Mouse (Mus musculus): ENCODE measurements at regions not wholly inside any gene's neighbourhood (a gene's known extent, or its start where the extent isn't known, plus 50 kb on each side); places are given as distances from the start of the nearest gene placed in this dataset.
"Not testable (repeated sequence)": the region's sequence is repeated elsewhere in the genome, so short reads cannot be mapped to it uniquely, and the experiment has no call there.

GRCm38 (mm10) chr14:60525284-60525962 lies 108.4 kb upstream of the Spata13 start:
- peak; percentile 28 to 59 for DNase-seq (ENCODE audit: low spot score in 2 of 2)

GRCm38 (mm10) chr14:60525979-60526378 lies 107.8 kb upstream of the Spata13 start:
- no peak for DNase-seq (ENCODE audit: low spot score in 2 of 2)

- DNase-seq (ENCODE audit: low spot score in 2 of 2): no peak
Observed at GRCm38 (mm10) chr14:60526832-60527231, 107.0 kb upstream of the Spata13 start.

GRCm38 (mm10) chr14:60527951-60528350 lies 105.8 kb upstream of the Spata13 start:
- DNase-seq (ENCODE audit: low spot score in 2 of 2): peak; percentile 38 to 40

- no peak for DNase-seq (ENCODE audit: low spot score in 2 of 2)
Observed at GRCm38 (mm10) chr14:60528520-60528919, 105.3 kb upstream of the Spata13 start.

- peak in 1 of 2 experiments; percentile 57 for DNase-seq (ENCODE audit: low spot score in 2 of 2)
Observed at GRCm38 (mm10) chr14:60529022-60529421, 104.8 kb upstream of the Spata13 start.

- peak in 1 of 2 experiments; percentile 17 for DNase-seq (ENCODE audit: low spot score in 2 of 2)
Observed at GRCm38 (mm10) chr14:60529646-60530347, 104.0 kb upstream of the Spata13 start.

GRCm38 (mm10) chr14:60530348-60530711 lies 103.5 kb upstream of the Spata13 start:
- DNase-seq (ENCODE audit: low spot score in 2 of 2): no peak

GRCm38 (mm10) chr14:60530973-60531372 lies 102.8 kb upstream of the Spata13 start:
- peak in 1 of 2 experiments; percentile 35 for DNase-seq (ENCODE audit: low spot score in 2 of 2)

- no peak for DNase-seq (ENCODE audit: low spot score in 2 of 2)
Observed at GRCm38 (mm10) chr14:60531766-60532165, 102.0 kb upstream of the Spata13 start.

- DNase-seq (ENCODE audit: low spot score in 2 of 2): no peak
Observed at GRCm38 (mm10) chr14:60533452-60534224, 100.2 kb upstream of the Spata13 start.

- no peak for DNase-seq (ENCODE audit: low spot score in 2 of 2)
Observed at GRCm38 (mm10) chr14:60539040-60539439, 94.8 kb upstream of the Spata13 start.

- DNase-seq (ENCODE audit: low spot score in 2 of 2): no peak
Observed at GRCm38 (mm10) chr14:60540111-60540510, 93.7 kb upstream of the Spata13 start.

- no peak for DNase-seq (ENCODE audit: low spot score in 2 of 2)
Observed at GRCm38 (mm10) chr14:60541596-60541995, 92.2 kb upstream of the Spata13 start.

- no peak for DNase-seq (ENCODE audit: low spot score in 2 of 2)
Observed at GRCm38 (mm10) chr14:60544767-60545166, 89.0 kb upstream of the Spata13 start.

GRCm38 (mm10) chr14:60554222-60554740 lies 79.5 kb upstream of the Spata13 start:
- DNase-seq (ENCODE audit: low spot score in 2 of 2): no peak

GRCm38 (mm10) chr14:60556541-60556940 lies 77.3 kb upstream of the Spata13 start:
- DNase-seq (ENCODE audit: low spot score in 2 of 2): no peak

- DNase-seq (ENCODE audit: low spot score in 2 of 2): no peak
Observed at GRCm38 (mm10) chr14:60557020-60557419, 76.8 kb upstream of the Spata13 start.

GRCm38 (mm10) chr14:60559376-60559775 lies 74.4 kb upstream of the Spata13 start:
- no peak for DNase-seq (ENCODE audit: low spot score in 2 of 2)

GRCm38 (mm10) chr14:60559826-60560529 lies 73.8 kb upstream of the Spata13 start:
- no peak for DNase-seq (ENCODE audit: low spot score in 2 of 2)

- no peak for DNase-seq (ENCODE audit: low spot score in 2 of 2)
Observed at GRCm38 (mm10) chr14:60576281-60576680, 57.5 kb upstream of the Spata13 start.

GRCm38 (mm10) chr14:60580131-60580530 lies 53.7 kb upstream of the Spata13 start:
- not testable (repeated sequence) for DNase-seq (ENCODE audit: low spot score in 2 of 2)

Measured in heart, adult 9 months (tissue).